Mouse (Mus musculus): ENCODE results near the gene Chrm1.

DNA sequence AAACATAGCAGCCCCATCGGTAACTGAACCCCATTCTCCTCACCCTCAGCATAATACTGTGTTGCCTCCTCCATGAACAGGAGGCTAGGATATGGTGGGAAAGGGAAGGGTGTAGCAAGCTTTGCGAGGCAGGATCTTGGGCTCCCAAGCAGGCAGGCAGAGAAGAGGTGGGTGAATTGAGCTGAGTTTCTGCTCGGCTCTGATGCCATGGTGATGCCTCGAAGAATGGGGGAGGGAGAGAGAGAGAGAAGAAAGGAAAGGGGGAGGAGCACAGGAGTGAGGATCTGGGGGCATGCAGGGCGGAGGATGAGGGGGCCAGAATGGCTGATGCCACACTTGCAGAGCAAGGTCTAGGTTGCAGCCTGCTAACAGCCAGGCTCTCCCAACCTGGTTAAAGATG, 2.2 kb downstream of the Chrm1 start:
- no peak for TF ChIP-seq MAFK (IDR thresholded peaks at IDR 0.05; ENCODE audit: insufficient read depth, low read depth, low read length)
- no peak for TF ChIP-seq ZNF384 (IDR thresholded peaks at IDR 0.05; ENCODE audit: low read depth, low read length)
- TF ChIP-seq HCFC1 (IDR thresholded peaks at IDR 0.05; ENCODE audit: borderline replicate concordance, insufficient read depth, low read length) = no peak
- TF ChIP-seq CHD2 (IDR thresholded peaks at IDR 0.05; ENCODE audit: low read depth, low read length) = no peak
